Mouse (Mus musculus) yolk sac, embryonic 10.5 days (tissue): ENCODE data around the gene Sdha.

Source experiments
- DNase-seq: peaks from one replicate; pipeline ENCODE4 v3.0.0-alpha.2; 2017; ENCODE audit warnings: low spot score

Sdha gene

DNA sequence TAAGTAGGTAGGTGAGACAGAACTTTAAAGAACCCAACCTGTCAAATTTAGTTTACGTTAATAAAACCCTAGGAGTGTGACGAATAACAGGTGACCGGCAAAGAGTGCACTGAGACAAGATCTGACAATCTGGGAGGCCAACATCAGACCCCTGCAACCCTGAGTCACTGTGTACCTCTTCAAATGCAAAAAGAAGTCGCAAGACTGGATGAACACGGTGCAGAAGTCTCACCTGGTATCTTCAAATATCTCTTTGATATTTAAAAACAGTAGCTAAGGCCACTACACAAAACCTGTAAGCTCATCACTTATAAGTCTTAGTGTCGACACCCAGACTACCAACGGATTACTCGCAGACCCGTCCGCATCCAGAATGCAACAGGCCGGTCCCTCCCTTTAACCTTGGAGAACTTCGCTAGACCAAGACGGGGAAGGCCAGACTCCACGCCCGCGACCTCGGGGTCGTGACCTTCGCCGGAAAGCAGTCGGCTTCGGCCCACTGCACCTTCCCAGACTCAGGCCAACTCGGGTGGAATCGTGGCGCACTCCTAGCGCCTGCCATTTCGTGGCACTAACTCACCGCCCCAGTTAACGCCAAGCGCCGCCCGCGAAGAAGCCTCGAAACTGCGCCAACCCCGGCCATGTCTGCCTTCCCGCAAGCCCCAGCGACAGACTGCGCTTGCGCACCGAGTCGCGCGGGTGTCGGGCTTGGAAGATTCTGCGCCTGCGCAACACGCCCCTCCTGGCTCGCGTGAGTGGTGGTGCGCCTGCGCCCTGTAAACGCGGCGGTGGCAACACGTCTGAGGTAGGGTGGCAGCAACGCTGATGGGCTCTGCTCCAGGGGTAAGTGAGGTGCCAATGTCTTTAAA, at the start of gene Sdha, which contains the start of gene Ccdc127:
TSS of gene Sdha (minus strand) at position 715 of the 869 bp plus-strand sequence.
TSS of gene Ccdc127 (plus strand) at position 744 of the 869 bp plus-strand sequence.
- peak; percentile 96 for DNase-seq

DNA sequence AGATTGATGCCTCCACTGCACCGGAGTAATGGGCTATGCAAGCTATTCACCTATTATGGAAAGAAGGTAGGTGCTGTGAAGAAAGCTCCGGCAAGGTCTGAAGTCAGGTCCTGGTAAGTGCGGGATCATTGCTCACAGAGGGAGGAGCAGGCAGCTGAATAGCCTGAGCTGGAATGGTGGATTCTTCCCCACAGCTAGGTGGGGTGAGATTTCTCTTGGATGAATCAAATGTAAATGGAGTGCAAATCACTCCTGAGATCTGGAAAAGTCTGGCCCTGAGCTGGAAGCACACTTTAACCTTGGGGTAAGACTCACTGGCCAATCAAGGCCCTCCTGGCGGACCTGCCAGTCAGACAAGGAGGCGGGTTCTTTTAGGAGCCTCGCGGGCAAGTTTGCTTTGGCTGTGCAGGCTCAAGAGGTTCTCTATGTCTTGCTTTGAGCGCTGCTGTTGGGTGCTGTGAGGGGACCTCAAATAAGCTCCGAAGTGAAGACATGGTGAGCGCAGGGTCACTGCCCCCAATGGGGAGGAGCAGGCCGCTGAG, 49.3 kb upstream of the Sdha start, which contains the start of gene Ftl1-ps1:
TSS of gene Ftl1-ps1 (plus strand) at position 397 of the 542 bp plus-strand sequence.
- peak; percentile 27 for DNase-seq

DNA sequence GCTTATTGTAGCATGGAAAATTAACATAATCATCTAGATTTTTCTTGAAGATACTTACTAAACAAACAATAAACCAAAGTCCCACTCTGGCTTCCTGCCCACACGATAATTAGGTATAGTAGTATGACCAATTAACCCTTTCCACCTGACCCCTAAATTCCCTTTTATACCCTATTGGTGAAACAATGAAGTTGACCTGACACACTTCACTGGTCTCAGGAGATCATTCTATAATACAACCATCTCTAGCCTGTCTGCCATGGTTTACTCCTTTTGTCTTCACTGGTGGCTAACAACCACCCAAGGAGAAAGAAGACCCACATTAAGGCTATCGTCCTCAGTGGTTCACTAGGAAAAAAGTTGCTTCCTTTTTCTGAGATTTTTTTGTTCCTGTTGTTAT, 41.1 kb upstream of the Sdha start:
- DNase-seq: no peak

DNA sequence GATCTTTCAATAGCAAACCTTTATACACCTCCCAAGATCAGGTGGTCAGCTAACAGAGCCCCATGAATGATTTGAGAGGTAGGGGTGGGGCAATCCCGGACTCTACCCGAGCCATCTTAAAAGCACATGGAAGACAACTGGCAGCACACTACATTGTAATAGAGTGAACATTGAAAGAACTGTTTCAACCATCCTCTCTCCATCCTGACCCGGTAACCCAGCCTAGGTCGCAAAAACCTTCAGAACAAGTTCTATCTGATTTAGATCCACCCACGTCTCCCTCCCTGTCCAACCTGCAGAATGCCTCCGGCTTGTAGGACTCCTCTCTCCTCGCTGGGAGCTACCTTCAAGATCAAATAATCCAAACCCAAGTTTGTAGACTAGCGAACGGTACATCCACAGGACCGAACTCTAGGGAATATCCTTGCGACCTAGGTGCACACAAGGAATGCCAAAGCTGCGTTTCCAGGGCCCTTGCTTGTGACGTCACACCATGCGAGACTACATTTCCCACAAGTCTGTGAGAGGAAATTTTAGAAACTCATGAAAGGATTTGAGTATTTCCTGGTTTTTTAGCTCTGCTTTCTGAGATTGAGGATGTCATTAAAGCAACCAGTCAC, 40.4 kb upstream of the Sdha start, which contains the start of gene Zfp72:
TSS of gene Zfp72 (minus strand) at position 466 of the 620 bp plus-strand sequence.
- peak; percentile 68 for DNase-seq

DNA sequence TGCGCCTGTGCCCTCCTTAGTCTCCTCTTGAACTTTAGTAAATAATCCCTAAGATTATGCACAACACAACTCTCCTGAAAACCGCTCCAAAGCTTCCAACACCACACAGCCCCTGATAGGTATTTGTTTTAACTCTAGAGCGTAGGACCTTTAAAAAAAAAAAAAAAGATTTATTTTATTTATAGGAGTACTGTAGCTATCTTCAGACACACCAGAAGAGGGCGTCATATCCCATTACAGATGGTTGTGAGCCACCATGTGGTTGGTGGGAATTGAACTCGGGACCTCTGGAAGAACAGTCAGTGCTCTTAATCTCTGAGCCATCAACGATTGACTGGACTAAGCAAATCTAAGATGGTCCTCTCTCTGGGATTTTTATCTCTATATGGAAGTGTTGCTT, 39.6 kb upstream of the Sdha start:
- DNase-seq: no peak

DNA sequence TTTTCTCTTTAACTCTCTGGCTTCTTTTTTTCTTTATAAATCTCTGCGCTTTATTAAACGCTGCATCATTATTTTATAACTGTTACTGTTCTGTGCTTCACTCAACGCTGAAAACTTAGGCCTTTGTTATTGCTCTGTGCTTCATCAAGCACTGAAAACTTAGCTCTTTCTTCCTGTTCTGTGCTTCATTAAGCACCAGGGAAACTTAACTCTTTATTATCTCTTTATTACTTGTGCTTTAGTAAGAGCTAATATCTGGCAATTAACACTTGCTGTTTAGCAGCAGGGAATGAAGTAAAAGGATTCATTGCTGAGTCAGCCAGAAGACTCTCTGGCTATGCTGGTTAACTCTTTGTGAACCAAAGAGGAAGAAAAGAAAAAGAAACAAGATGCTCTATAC, 32.2 kb upstream of the Sdha start:
- DNase-seq: no peak

DNA sequence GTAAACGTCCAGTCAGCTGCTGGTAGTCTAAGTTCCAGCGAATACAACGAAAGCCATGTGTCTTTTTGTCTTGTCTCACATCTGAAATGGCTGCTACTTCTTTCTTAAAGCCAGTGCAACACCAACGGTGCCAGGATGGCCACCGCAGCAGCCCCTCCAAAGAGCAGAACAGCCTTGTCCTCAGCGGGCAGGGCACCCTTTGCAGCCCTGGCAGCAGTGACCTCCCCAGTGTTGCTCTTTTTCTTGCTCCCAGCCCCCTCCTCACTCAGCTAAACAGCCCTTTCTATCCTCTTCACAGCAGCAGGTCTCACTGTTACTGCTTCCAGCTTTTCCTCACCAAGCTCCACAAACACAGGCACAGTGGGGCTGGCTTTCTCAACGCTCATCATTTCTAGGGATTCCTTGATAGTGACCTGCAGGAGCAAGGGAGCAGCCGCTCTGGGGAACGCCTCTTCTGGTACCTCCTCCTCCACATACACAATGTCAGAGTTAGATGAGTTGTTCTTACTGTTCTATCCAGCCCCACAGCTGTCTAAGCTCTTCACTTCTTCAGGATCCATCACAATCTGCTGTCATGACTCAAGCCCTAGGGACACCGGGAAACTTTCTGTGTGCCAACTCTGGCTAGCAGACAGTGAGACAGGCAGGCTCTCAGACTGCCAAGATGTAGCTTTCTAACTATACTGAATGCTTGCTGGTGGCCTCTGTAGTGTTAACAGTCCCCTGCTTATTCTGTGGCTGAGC, 31.6 kb upstream of the Sdha start:
- DNase-seq: no peak

DNA sequence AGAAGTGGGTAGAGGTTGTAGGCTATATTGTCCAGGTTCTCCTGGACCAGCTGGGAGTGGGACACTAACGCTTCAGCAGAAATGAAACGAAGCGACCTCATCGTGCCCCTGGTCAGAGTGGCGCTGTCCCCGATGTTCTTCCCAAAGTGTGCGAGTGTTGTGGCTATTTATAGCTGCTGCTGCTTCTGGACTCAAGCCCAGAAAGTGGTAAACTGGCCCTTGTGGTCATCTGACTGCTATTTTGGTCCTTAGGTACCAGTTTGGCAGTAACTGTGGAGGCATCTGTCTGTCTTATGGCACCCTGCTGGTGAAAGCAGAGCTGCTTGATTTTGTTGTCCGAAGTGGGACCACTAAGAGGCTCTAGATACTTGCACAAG, 13.8 kb upstream of the Sdha start, which contains the start of gene Lrrc14b:
TSS of gene Lrrc14b (minus strand) at position 147 of the 377 bp plus-strand sequence.
- no peak for DNase-seq

DNA sequence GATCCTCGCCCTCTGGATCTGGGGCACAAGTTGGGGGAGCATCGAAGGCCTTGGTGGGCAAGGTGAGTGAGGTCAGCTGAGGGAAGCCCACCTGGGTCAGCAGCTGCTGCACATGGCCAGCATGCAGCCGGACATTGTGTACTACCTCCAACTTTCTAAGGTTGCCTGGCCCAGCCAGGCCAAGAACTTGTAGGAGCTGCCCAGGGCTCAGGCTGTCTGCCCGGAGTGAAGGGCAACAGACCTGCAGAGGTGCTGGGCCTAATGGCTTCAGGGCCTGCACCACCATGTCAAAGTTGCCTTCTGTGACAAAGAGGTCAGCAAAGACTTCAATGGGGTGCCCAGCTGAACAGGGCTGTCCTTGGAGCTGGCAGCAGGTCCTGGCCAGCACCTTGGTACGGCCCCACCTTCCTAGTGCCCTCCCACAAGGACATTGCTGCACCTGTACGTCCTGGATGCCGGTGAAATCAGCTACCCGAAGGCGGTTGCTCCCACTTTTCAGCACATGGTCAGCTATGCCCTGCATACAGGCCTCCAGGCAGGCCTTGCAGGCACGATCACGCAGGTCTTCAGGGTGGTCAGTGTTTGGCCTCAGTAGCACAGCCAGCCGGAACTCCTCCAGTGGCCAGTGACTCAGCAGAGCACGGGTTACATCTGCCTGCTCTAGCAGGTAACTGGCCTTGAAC, 13.2 kb upstream of the Sdha start:
- no peak for DNase-seq

DNA sequence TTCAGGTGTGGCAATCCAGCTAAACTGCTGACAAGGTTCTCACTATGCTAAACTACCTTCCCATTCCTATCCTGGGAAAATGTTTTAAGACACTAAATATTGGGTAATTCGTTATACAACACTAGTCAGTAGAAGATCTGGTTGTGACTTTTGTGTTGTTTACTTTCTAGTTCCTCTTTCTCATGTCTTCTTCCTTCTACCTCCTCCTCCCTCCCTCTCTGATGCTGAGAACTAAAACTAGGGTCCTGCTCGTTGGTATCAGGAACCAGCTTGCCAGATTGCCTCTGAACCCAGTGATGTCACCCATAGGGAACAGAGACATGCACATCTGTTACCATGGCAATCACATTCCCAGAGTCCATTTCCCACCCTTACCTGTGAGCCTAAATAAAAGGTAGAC, 12.1 kb upstream of the Sdha start:
- DNase-seq: no peak

DNA sequence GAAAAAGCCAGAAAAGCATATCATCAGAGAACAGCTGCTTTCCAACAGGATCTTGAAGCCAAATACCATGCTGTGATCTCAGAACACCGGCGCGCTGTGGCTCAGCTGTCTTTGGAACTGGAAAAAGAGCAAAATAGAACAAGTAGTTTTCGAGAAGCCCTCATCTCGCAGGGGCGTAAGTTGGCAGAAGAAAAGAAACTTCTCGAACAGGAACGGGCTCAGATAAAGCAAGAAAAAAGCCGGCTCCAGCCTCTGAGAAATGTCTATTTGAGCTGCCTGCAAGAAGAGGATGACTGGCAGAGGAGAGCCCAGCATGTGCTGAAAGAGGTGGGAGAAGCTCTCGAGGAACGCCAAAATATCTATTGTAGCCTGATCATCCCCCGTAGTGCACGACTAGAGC, 6.4 kb upstream of the Sdha start:
- no peak for DNase-seq

DNA sequence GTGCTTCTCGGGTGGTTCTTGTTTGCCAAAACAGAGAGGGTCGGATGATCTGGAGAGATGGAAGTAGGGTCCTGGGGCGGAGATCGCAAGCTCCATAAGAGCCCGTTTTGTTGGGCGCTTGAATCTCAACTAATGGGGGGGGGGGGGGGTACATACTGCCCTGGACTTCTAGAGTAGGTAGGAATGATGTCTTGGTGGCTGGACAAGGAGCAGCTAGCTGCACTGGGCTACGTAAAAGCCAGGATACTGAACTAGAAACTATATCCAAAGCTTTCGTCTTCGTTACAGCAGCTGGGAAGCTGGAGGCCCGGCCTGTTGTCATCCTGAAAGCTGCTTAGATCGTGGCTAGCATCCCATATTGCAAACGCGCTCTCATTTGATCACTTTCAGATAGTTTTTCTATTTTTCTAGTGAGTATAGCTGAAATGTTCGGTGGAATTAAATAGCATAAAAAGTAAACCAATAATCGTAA, 391 bp upstream of the Sdha start:
- no peak for DNase-seq

DNA sequence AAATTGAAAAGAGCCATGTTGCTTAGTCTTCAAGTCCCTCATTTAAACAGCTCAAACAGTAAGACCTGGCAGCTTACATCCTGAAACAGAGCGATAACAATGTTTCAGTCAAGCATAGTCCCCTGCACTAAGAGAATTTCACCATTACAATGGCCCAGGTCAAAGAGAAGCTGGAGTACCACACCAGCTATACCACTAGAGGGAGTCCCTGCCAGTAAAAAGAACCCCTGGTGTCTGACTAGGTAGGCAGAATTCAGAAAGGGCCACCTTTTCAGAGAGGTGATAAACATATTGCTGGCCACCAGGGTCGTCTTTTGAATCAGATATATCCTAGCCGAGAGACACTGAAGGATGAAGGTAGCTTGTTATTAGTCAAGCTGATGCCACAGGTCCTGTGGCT, 9.0 kb downstream of the Sdha start:
- DNase-seq: peak; percentile 9

DNA sequence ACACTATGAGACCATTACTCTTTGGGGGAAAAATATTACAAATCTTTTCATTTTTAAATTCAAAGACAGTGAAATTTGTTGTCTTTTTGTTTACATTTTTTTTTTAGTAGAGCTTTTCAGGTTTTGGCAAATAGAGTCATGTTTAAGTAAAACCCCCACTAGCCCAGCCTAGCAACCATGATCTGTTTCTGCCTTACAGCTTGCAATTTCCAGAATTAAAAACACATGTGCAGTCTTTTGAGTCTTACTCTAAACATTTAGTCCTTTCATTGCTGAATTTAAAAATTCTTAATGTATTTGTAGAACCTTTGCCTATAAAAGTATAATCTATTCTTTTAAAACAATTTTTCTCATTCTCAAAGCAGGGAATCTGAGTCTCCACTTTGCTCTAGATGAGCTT, 20.8 kb downstream of the Sdha start:
- DNase-seq: no peak

DNA sequence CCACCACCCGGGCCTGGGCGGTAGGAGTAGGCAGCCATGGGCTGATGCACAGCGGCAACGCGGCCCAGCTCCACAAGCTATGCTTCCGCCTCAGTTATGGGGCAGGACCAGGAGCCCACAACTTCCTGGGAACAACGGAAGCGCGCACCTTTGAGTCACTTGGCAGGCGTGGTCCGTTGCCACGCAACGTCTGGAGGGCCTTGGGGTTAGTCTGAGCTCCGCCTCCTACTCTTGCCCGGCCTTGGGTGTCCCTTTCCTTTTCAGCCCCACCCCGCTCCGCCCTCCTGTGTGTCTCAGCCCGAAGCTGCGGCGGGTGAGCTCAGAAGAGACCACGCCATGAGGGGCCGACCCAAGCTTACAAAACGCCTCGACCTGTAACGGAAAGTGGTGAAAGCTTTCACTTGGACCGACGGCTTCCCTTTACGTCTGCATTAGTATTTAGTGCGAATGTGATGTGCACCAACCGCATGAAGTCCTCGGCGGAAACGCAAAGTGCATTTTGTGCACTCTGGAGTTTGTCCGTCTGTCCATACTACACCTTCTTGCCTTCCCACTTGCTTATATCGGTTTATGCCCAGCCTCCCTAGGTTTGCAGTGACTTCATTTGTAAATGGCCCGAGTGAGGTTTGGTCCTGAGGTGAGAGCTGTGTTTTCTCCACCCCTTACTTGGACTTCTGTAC, 32.8 kb downstream of the Sdha start, which contains the start of gene Pdcd6:
TSS of gene Pdcd6 (minus strand) at position 411 of the 680 bp plus-strand sequence.
- peak; percentile 97 for DNase-seq

DNA sequence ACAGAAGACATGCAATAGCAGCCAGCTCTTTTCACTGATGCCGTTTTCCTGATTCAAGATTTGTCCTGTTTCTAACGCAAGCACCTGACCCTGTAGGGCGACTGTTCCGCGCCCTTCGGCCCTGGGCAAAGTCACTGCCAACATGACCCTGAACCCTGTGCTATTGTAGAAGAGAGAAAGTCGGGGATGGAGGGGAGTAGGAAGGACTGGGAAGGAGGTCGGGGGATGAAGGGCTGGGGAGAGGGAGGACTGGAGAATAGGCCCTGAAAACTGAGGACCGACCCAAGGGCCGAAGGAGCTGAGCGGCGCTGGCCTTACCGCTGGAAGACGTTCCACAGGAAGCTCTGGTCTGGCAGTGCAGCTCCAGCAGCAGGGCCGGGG, 33.3 kb downstream of the Sdha start:
- no peak for DNase-seq

DNA sequence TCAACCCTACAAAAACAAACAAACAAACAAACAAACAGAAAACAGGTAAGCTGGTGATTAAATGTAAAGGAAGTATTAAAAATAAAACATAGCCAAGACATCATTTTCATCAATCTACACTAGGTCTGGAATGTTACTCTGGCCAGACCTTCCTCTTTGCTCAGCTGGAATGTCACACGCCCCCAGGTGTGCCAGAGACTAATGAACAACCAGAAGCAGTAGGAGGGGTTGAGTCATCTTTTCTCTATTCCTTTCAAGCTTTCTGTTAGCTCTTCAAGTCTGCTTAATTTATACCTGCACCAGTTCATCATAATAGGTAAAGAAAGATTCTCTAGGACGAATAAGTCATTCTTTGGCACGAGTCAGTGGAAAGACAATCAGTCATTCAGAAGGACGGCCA, 33.7 kb downstream of the Sdha start:
- peak; percentile 54 for DNase-seq

DNA sequence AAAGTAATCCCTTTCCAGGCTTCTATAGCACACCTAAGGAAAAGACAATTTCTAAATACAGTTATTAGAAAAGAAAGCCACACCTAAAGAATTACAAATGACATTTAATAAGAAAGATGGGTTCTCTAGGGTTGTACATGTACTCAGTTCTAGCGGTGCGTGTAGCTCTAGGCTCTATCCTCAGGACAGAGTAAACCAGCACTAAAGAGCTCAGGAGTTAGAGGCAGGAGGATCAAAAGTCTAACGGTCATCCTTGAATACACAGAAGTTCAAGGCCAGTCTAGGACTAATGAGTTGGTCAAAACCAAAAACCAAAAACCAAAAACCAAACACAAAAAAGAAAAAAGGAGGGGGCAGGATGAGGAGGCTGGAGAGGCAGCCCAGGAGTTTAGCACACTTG, 35.5 kb downstream of the Sdha start:
- no peak for DNase-seq

DNA sequence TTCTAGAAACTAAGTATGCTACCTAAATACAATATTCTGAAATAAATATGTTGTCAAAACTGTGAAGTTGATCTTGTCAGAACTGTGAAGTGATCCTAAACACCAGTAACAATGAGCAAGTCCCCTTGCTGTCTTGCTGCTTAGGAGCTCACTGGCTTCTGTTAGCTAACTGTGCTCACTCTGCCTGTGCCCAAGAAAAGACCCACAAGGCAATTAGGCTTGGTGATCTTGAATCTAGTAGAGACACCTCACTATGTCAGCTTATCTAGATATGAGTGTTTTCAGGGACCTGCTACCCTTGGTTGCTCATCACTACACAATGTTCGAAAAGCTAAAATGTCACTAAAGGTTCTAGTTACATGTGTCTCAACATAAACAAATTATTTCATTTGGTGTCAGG, 44.3 kb downstream of the Sdha start:
- DNase-seq: no peak

DNA sequence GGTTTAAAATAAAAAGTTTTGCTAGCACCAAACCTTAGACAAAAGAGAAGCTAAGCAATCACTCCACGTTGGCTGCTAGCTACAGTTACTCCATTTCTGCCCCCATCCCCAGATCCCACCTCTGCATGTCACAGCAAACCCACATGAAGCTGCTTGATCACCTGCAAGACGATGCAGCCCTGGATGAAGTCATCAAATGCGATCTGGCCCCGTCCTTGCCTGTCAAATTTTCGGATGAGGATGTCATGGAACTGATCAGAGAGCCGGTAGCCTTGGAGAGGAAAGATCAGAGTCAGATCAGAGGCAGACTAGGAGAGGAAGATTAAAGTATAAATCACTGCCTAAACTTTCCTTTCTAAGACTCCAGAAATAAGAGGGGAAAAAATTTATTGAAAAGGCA, 44.7 kb downstream of the Sdha start:
- DNase-seq: no peak
